8 mouse cellular contexts compared by ENCODE assay signal in genomic region chr17:45737078-45737601, GRCm38 (mm10). TPM values are rescaled to one million over a fixed set of nuclear protein-coding genes. Genes with fewer than 3 reads are reported as not detected.
DNase-seq lines count a peak whose midpoint lies in the region; ATAC-seq and TF ChIP-seq lines count a peak whose summit lies in the region.

No protein-coding gene starts in this region.

- peak overlapping the region; percentile 73 for H3K9ac ChIP-seq in limb, embryonic 13.5 days
- peak overlapping the region; percentile 92 for H3K9ac ChIP-seq in midbrain, embryonic 16.5 days (ENCODE audit: low read depth, low read length)

- H3K27ac ChIP-seq in spleen, adult 2 months (ENCODE audit: insufficient read depth, low read length) = no peak overlapping the region
- H3K27ac ChIP-seq in embryonic fibroblast, embryonic 13.5 days (ENCODE audit: insufficient read depth, low read length) = no peak overlapping the region
- H3K27ac ChIP-seq in limb, embryonic 13.5 days = peak overlapping the region; percentile 83
- H3K27ac ChIP-seq in midbrain, embryonic 16.5 days (ENCODE audit: low read length) = peak overlapping the region; percentile 93

- intact Hi-C loops in gastrocnemius, postnatal 14 days (cut with DNase I; ENCODE audit: low total_unique reads) = no loop called here

- TF ChIP-seq POLR2A in spleen, adult 2 months (IDR thresholded peaks at IDR 0.05; ENCODE audit: low read depth, low read length) = no peak
- TF ChIP-seq POLR2A in embryonic fibroblast, embryonic 13.5 days (IDR thresholded peaks at IDR 0.05; ENCODE audit: low read depth, low read length) = no peak

- H3K27me3 ChIP-seq in spleen, adult 2 months (ENCODE audit: control insufficient read depth, insufficient read depth, low read length) = peaks cover 11% of the 10 kb centered on the region
- peaks cover 15% of the 10 kb centered on the region; the same call in 1 of the 2 replicates for H3K27me3 ChIP-seq in limb, embryonic 13.5 days
- H3K27me3 ChIP-seq in midbrain, embryonic 16.5 days (ENCODE audit: control insufficient read depth, insufficient read depth, low read depth, low read length) = no peaks in the 10 kb centered on the region

- peak; percentile 1; the same call in 1 of the 2 replicates for ATAC-seq in limb, embryonic 13.5 days (ENCODE audit: low FRiP score, low read depth)
- peak; percentile 21 for ATAC-seq in midbrain, embryonic 16.5 days

- H3K36me3 ChIP-seq in spleen, adult 2 months (ENCODE audit: control insufficient read depth, insufficient read depth, low read length) = no peaks in the 10 kb centered on the region
- H3K36me3 ChIP-seq in limb, embryonic 13.5 days = no peaks in the 10 kb centered on the region
- H3K36me3 ChIP-seq in midbrain, embryonic 16.5 days (ENCODE audit: control insufficient read depth, insufficient read depth, low read length) = no peaks in the 10 kb centered on the region

- peaks cover 13% of the 10 kb centered on the region for H3K4me1 ChIP-seq in spleen, adult 2 months (ENCODE audit: control insufficient read depth, insufficient read depth, insufficient read length)
- H3K4me1 ChIP-seq in embryonic fibroblast, embryonic 13.5 days (ENCODE audit: control insufficient read depth, insufficient read depth, low read length) = peaks cover 6% of the 10 kb centered on the region; the same call in 1 of the 2 replicates
- H3K4me1 ChIP-seq in limb, embryonic 13.5 days = peaks cover 44% of the 10 kb centered on the region
- H3K4me1 ChIP-seq in midbrain, embryonic 16.5 days (ENCODE audit: control insufficient read depth, insufficient read depth, low read length) = peaks cover 22% of the 10 kb centered on the region

- DNase-seq in spleen, adult 2 months (ENCODE audit: low read depth in 1 of 2, low spot score in 2 of 2) = no peak
- no peak for DNase-seq in spleen, postnatal 4 days (ENCODE audit: low spot score in 2 of 2)
- DNase-seq in spleen, adult 12 weeks (ENCODE audit: low spot score) = no peak
- DNase-seq in c-Kit-positive CD71-positive TER-119-positive erythroid progenitor cells, embryonic 14.5 days (ENCODE audit: low spot score) = no peak
- DNase-seq in gastrocnemius, postnatal 14 days = no peak

- peak overlapping the region; percentile 71 for H3K4me2 ChIP-seq in limb, embryonic 13.5 days (replicated peaks)
- H3K4me2 ChIP-seq in midbrain, embryonic 16.5 days (ENCODE audit: low read length) = peak overlapping the region; percentile 86

- H3K4me3 ChIP-seq in spleen, adult 2 months (ENCODE audit: extremely low read depth, insufficient read depth, insufficient read length) = peak overlapping the region; percentile 43
- peak overlapping the region; percentile 35 for H3K4me3 ChIP-seq in embryonic fibroblast, embryonic 13.5 days (ENCODE audit: insufficient read depth, low read length)
- H3K4me3 ChIP-seq in limb, embryonic 13.5 days = peak overlapping the region; percentile 46
- H3K4me3 ChIP-seq in midbrain, embryonic 16.5 days (ENCODE audit: low read depth, low read length) = peak overlapping the region; percentile 47

- no peaks in the 10 kb centered on the region for H3K9me3 ChIP-seq in limb, embryonic 13.5 days
- no peaks in the 10 kb centered on the region for H3K9me3 ChIP-seq in midbrain, embryonic 16.5 days (replicated peaks; ENCODE audit: control insufficient read depth, low read length, poor library complexity, severe bottlenecking)

- WGBS in spleen, adult 2 months = 10% methylated on average over 10 of the region's 10 CpGs
- WGBS in limb, embryonic 13.5 days = 16% methylated on average over 10 of the region's 10 CpGs
- WGBS in midbrain, embryonic 16.5 days = 14% methylated on average over 10 of the region's 10 CpGs

- TF ChIP-seq CTCF in spleen, adult 2 months (IDR thresholded peaks at IDR 0.05; ENCODE audit: extremely low read depth, insufficient read depth, insufficient read length, insufficient replicate concordance) = no peak
- TF ChIP-seq CTCF in embryonic fibroblast, embryonic 13.5 days (IDR thresholded peaks at IDR 0.05; ENCODE audit: borderline replicate concordance, insufficient read depth, low read length) = no peak

RNA-seq across cellular contexts. Expression of gene 1600014C23Rik, which starts 3.5 kb away (rescaled TPM):
- not detected in 2 replicates for polyA plus RNA-seq in spleen, adult 2 months (2012; rRNA removed)
- not detected in 2 replicates for polyA plus RNA-seq in embryonic fibroblast, embryonic 13.5 days (2011; ENCODE audit: insufficient read length, low read depth, missing spikeins)
- polyA plus RNA-seq in limb, embryonic 13.5 days (2015; fragmentation: Nextera tagmentation; extraction: Ambion mirVana) = not detected in 2 replicates
- 0.46 TPM in 1 of 2 replicates, not detected in the other for polyA plus RNA-seq in midbrain, embryonic 16.5 days (2015; fragmentation: Nextera tagmentation; extraction: Ambion mirVana)
- not detected for total RNA-seq in gastrocnemius, postnatal 14 days (2021)

RNA-seq across cellular contexts. Expression of gene Tmem63b, which starts 50.4 kb away (rescaled TPM):
- polyA plus RNA-seq in spleen, adult 2 months (2012; rRNA removed) = 27.4 and 30.3 TPM in 2 replicates
- polyA plus RNA-seq in embryonic fibroblast, embryonic 13.5 days (2011; ENCODE audit: insufficient read length, low read depth, missing spikeins) = 42.8 and 54.0 TPM in 2 replicates
- 33.1 and 36.7 TPM in 2 replicates for polyA plus RNA-seq in limb, embryonic 13.5 days (2015; fragmentation: Nextera tagmentation; extraction: Ambion mirVana)
- polyA plus RNA-seq in midbrain, embryonic 16.5 days (2015; fragmentation: Nextera tagmentation; extraction: Ambion mirVana) = 150 and 155 TPM in 2 replicates
- 10 to 100 TPM; 52.9 to 57.0 TPM for total RNA-seq in gastrocnemius, postnatal 14 days (2021)

RNA-seq across cellular contexts. Expression of gene Mrpl14, which starts 51.0 kb away (rescaled TPM):
- 54.1 and 81.9 TPM in 2 replicates for polyA plus RNA-seq in spleen, adult 2 months (2012; rRNA removed)
- 38.9 and 39.0 TPM in 2 replicates for polyA plus RNA-seq in embryonic fibroblast, embryonic 13.5 days (2011; ENCODE audit: insufficient read length, low read depth, missing spikeins)
- 136 and 140 TPM in 2 replicates for polyA plus RNA-seq in limb, embryonic 13.5 days (2015; fragmentation: Nextera tagmentation; extraction: Ambion mirVana)
- 115 and 118 TPM in 2 replicates for polyA plus RNA-seq in midbrain, embryonic 16.5 days (2015; fragmentation: Nextera tagmentation; extraction: Ambion mirVana)
- 10 to 100 TPM; 83.3 to 86.3 TPM for total RNA-seq in gastrocnemius, postnatal 14 days (2021)

Comparison
In these comparisons a context has a peak if more than half of its experiments do, and no peak if none do; other contexts are left out.
1. H3K27ac ChIP-seq: peak in limb, embryonic 13.5 days (single experiment) and midbrain, embryonic 16.5 days (single experiment); none in spleen, adult 2 months (single experiment) and embryonic fibroblast, embryonic 13.5 days (single experiment).
2. Peak in every context shown above with its lines, with median percentiles within 50 percentile points of each other: H3K4me3 ChIP-seq.